Mouse (Mus musculus) lung, postnatal 36 days (tissue): Measurements from ENCODE around the gene Cdc42ep5.

Experiments
- DNase-seq: peaks from one replicate; pipeline ENCODE4 v3.0.0; 2022; ENCODE audit warnings: mixed read lengths

The Cdc42ep5 gene

GRCm38 (mm10) chr7:4124856-4125255 is 39.8 kb downstream of the Cdc42ep5 start:
- DNase-seq: no peak

DNA sequence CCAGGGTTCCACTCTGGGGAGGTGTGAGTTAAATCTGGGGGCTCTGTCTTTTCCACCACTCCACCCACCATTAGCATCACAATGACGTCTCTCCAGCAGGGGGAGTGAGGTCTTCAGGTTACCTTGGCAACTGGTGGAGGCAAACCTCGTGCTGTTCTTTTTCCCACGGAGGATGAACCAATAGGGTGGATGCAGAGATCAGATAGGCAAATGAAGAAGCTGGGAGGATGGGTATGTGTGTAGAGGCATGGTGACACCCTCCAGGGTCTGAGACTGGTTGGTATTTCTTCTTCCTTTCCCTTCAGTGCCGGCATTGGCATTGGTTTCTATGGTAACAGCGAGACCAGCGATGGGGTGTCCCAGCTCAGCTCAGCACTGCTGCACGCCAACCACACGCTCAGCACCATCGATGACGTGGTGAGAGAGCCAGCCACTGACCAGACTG is 40.3 kb downstream of the Cdc42ep5 start:
- DNase-seq: peak; percentile 18

GRCm38 (mm10) chr7:4123732-4124131 is 40.9 kb downstream of the Cdc42ep5 start:
- DNase-seq: no peak

- no peak for DNase-seq
These were observed 41.9 kb downstream of the Cdc42ep5 start for GRCm38 (mm10) chr7:4122783-4123182.

DNA sequence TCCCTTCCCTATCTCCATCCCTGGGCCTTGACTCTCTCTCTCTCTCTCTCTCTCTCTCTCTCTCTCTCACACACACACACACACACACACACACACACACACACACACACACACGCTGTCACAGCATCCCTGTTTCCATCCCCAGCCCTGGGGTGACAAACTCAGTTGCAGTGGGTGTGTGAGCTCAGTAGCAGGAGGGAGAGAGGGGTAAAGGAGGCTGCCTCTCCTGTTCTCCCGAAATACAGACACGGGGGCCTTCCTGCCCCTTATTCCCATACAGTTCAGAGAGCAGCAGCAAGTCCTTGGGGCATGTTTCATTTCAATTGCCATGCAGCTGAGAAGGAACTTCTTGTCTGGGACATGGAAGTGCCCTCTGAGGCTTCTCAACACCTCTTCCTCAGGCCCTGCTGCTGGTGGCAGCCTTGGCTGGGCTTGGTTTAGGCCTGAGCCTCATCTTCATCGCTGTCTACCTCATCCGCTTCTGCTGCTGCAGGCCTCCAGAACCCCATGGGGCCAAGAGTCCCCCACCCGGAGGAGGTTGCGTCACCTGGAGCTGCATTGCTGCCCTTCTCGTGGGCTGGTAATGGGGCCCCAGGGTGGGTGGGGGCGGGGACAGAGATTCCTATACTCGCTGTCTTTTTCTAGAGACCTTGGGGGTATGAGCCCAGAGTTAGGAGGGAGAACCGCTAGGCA is 42.4 kb downstream of the Cdc42ep5 start:
- DNase-seq: no peak

DNA sequence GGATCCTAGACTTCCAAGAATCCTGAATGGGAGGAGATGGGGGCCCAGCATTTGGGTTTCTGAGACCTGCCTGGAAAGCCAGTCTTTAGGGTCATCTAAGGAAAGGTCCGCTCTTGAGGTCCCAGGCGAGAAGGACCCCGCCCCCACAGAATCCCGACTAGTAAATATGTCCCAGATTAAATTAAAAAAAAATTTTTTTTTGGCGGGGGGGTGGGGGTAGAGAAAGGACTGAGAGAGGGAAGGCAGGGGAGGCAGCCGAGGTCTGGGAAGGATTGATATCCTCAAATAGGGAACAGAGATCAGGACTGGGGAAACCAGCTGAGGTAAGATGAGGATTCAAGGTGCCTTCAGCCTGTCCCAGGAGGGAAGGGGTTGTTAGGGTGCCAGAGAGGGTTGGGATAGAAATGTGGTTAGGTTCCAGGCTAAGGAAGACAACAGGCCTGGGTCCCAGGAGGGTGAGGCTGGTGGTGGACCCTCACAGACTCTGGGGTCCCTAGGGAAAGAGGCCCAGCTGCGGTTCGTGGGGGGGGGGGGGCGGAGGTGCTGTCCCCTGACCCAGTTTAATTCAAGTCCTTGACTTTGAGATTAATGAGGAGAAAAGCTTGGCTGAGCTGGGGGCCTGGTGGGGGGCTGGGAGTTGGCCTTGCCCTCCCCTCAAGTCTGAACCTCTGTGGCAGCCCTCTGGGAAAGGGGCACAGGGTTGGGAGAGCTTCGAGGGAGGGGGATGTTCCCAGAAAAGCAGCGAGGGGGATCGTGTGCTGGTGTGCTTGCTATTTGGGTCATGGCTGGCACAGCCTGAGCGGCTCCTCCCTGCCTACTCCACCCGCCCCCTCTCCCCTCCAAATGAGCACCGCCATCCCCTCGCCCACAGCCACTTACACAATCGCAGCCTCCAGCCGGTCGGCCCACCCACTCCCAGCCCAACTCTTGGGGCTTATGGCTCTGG is 44.4 kb downstream of the Cdc42ep5 start:
- no peak for DNase-seq

GRCm38 (mm10) chr7:4119344-4119902 is 45.2 kb downstream of the Cdc42ep5 start, which contains the start of gene Ttyh1:
Gene Ttyh1 (plus strand): TSS chr7:4119408.
- DNase-seq: no peak

GRCm38 (mm10) chr7:4117050-4117814 is 47.4 kb downstream of the Cdc42ep5 start:
- DNase-seq: no peak

DNA sequence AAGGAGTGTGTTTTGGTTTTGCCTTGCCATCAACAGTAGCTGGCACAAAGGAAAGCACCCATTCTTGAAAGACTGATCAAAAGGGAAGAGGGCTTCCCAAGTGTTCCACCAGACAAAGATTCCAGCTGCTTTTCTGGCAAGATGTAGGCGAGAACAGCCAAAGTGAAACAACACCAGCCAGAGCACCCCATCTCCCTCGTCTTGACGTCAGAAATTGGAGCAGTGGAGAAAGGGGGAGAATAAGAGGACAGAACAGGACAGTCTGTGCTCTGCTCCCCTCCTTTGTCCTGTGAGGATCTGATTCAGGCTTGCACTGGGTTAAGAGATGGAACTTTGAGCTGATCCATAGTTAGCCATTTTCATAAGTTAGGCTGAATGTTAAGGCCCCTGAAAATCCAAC is 52.9 kb downstream of the Cdc42ep5 start:
- DNase-seq: no peak

DNA sequence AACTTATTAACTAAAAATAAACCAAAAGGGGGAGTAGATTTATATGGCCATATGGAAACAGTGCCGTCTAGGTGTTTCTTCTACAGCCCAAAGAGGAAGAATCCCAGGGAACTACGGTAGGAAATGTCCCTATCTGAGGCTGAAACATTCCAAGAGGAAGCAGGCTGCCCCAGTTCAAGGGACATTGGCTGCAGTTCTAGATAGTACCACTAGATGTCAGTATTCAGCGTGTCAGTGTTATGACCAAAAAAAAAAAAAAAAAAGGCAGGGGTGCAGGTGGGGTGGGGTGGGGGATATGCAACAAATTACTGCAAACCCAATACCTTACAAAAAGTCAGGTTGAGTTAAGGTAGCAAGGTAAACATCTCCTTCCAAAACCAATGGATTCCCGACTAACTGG is 61.2 kb downstream of the Cdc42ep5 start:
- peak; percentile 73 for DNase-seq
